Mouse (Mus musculus): ENCODE data around the gene Adcy10.
A peak's percentile ranks its signal among the peaks of the same experiment; 100 is the strongest.

Gene Adcy10

GRCm38 (mm10) chr1:165608904-165609303, 123.9 kb downstream of the Adcy10 start:
- no peak for TF ChIP-seq GATA4 (IDR thresholded peaks at IDR 0.05; ENCODE audit: insufficient replicate concordance, low read length)

DNA sequence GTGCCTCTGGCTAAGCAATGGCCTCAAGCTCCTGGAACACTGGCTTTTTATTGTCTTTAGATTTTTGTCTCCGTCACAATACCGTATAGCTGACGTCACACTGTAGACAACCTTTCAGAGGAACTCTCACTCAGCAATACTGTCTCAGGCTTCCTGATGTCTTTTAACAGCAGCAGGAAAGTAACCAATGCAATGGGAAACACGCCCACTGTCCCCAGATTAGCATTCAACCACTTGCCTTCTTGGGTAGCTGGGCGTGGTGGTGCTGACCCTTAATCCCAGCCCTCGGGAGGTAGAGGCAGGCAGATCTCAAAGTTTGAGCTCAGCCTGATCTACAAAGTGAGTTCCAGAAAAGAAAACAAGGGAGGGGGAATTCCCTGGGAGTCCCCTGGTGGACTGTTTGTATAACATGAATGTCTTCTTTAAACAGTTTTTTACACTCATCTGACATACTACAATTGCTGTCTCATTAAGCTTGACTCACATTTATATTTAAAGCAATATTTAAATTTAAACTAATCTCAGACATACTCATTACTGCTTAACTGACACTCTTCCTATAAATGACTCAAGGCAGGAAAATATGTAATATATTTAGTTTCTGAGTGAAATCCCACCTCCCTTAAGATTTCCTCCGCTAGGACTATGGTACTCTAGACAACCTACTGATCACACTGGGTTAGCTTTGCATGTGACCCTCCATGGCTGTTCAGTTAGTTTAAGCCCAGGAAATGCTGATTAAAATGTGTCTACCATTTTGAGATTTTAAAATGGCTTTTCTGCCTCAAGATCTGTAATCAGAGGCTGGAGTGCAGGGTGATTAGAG, 124.7 kb downstream of the Adcy10 start:
- no peak for TF ChIP-seq GATA4 (IDR thresholded peaks at IDR 0.05; ENCODE audit: insufficient replicate concordance, low read length)

DNA sequence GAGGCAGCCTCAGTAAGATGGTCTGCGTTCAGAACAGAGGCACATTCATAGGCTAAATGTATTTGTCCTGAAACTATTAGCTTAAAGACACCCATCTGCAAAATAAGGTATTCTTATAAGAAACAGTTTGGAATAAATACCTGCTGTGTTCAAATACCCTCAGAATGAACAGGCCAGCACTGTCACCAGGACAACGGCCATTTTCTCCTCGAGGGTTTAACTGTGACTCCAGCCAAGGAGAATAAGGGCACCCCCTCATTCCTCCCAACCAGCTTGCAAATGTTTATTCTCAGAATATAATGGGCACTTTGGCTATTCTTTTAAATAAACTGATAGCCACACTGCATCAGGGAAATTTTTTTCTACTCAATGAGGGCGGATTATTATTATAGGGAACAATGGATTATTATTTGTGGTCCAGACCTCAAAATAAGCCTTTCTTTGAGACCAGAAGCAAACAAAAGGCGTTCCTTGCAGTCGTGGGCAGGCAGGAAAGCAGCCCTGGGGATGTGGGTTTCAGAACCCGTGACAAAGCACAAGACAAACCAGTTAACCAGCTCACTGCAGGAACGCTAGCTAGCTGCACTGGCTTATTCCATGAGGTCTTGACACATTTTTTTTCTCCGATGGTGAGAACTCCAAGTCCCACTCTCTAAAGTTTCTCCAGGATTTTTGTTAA, 125.5 kb downstream of the Adcy10 start:
- TF ChIP-seq GATA4 (IDR thresholded peaks at IDR 0.05; ENCODE audit: insufficient replicate concordance, low read length) = no peak

DNA sequence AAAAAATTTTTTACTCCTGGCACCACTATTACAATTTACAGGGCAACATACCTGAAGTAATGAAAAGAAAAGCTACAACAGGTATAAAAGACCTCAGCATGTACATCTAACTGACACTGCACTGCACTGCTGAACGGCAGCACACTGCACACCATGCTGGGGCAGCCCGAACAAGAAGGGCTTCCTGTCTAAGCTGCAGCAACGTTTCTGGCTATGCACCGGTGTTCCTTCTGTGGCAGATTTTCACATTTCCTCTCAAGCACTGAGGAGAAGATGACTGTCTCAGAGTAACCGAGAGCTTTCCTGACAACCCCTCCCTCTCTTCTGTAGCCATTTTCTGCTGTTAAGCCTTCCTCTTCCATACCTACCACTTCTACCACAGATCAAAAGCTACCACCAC, 127.7 kb downstream of the Adcy10 start:
- no peak for TF ChIP-seq GATA4 (IDR thresholded peaks at IDR 0.05; ENCODE audit: insufficient replicate concordance, low read length)

DNA sequence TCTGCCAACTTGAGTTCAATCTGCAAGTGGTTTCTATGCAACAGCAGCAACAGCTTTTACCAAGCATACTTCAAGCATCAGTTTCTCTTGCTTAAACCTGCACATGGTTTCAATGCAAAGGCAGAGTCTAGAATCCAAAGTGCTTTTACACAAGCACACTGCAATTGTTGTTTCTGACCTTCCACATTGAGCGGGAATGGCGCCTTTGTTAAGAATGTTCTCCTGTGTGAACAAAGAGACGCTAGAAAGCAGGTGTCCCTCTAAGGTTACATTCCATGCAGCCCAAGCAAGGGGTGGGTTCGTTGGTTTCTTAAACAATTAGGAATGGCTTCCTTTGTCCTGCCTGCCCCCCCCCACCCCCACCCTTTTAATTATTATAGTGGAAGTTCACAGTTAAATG, 128.9 kb downstream of the Adcy10 start:
- no peak for TF ChIP-seq GATA4 (IDR thresholded peaks at IDR 0.05; ENCODE audit: insufficient replicate concordance, low read length)

DNA sequence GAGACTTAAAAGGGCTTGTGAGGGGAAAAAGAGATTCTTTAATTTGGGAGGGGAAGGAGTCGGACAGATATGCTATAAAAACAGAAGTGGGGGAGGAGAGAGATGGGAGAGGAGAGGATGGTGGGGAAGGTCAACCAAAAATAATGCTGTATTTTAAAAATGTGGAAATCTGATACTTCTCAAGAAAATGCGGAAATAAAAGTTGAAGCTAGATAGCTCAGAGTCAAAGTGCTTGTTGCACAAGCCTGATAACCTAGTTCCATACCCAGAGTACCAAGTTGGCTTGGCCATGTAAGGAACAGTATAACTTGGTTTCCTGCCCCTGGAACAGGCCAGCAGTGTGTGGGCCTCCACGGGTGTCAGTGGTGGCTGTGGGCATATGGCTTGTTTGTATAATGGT, 129.8 kb downstream of the Adcy10 start:
- TF ChIP-seq GATA4 (IDR thresholded peaks at IDR 0.05; ENCODE audit: insufficient replicate concordance, low read length) = no peak

GRCm38 (mm10) chr1:165616652-165617051, 131.7 kb downstream of the Adcy10 start:
- TF ChIP-seq GATA4 (IDR thresholded peaks at IDR 0.05; ENCODE audit: insufficient replicate concordance, low read length) = no peak

DNA sequence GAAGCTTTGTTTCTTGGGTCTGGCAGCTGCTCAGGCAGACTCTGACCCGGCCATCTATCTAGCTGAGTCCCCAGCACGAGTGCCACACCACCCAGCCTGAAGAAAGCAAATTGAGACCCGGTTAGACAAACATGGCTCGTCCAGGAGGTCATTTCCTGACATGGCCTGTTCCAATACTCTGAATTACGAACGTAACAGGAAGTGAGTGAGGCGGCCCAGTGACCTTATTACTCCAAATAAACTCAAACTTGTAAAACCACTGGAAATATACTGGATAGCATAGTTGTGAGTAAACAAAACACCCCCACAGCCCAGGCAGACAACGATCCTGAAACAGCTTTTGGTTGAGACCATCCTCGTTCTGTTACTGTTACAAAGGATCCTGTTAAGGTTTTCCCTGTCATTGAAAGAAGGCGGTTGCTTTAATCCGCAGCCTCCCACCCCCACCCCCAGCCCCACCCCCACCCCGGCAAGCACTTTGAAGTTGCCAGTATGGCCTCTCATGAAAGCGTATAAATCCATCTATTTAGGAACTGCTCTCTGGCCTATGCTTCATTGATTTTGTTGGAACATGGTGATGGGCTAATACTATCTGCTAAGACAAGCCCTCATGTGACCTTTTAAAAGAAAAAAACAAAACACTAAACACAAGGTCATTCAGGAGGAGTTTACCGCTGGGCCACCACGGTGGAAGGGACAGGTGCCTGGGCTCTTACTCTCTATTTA, 132.3 kb downstream of the Adcy10 start:
- peak; percentile 61; the same call in 1 of the 2 replicates for TF ChIP-seq GATA4 (IDR thresholded peaks at IDR 0.05; ENCODE audit: insufficient replicate concordance, low read length)

DNA sequence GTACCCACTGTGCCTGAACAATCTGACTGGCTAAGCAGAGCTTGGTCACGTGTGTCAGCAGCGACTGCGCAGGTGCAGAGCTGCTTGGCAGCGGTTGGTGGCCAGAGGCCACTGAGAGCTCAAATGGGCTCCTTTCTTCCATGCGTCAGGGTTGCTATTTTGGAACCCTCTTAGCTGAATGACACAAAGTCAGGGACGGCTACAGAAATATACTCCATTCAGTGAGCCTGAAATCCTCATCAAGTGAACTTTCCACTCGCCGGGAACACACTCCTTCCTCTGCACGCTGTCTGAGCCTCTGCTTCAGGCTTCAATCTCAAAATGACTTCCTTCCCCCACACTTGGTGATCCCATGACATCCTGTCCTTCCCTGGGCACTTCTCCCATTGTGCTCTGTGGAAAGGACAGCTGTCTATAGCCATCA, 133.2 kb downstream of the Adcy10 start:
- peak; percentile 80; the same call in 1 of the 2 replicates for TF ChIP-seq GATA4 (IDR thresholded peaks at IDR 0.05; ENCODE audit: insufficient replicate concordance, low read length)

- TF ChIP-seq GATA4 (IDR thresholded peaks at IDR 0.05; ENCODE audit: insufficient replicate concordance, low read length) = no peak
Measured at GRCm38 (mm10) chr1:165625058-165625457, 140.1 kb downstream of the Adcy10 start.

DNA sequence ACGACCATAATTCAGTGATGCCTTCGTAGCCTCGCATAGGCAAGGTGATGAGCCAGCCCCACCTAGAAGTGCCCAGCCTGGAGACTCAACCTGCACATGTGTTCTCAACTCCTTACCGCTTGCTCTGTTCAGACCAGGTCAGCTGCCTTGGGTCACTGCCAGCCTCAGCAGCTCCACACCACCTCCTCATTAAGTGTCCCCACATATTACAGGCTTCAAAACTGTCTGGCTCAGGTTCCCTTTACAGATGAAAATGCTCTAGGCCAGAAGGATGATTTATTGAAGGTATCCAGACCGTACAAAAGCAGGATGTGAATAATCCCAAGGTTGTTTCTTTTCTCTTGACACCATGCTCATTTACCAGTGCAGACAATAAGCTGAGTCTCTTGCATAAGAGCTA, 140.9 kb downstream of the Adcy10 start:
- TF ChIP-seq GATA4 (IDR thresholded peaks at IDR 0.05; ENCODE audit: insufficient replicate concordance, low read length) = no peak
